Mouse (Mus musculus) CH12.LX (cell line): ENCODE measurements around the gene Prnp. TPM values are rescaled to one million over a fixed set of nuclear protein-coding genes. Genes with fewer than 3 reads are reported as not detected.

Experiments
- DNase-seq: peaks from one replicate; pipeline ENCODE4 v3.0.0-alpha.2; 2013; ENCODE audit errors: extremely low read depth
- H3K27ac ChIP-seq: 2 replicates; pipeline ENCODE4 v1.5.1; 2012; ENCODE audit warnings: low read depth, mild to moderate bottlenecking, control low read depth, moderate library complexity; ENCODE audit not compliant: insufficient read depth
- H3K27me3 ChIP-seq: replicated peaks from 2 replicates; pipeline ENCODE3; 2012; ENCODE audit warnings: inconsistent platforms
- H3K36me3 ChIP-seq, 2 experiments: replicated peaks in 1 of 2; 2 replicates each; pipeline versions ENCODE3 to v1.6.1; 2012; ENCODE audit warnings: inconsistent platforms in 1 of 2, low read length in 1 of 2, mild to moderate bottlenecking in 1 of 2, mixed read lengths in 1 of 2, moderate library complexity in 1 of 2; ENCODE audit not compliant: control insufficient read depth in 1 of 2, insufficient read depth in 1 of 2
- H3K4me1 ChIP-seq, 2 experiments: 2 replicates each; pipeline ENCODE4 v1.6.1; 2012; ENCODE audit warnings: inconsistent platforms in 1 of 2, moderate library complexity in 1 of 2; ENCODE audit not compliant: insufficient read depth in 2 of 2, control insufficient read depth in 1 of 2
- H3K4me2 ChIP-seq: 2 replicates; pipeline ENCODE4 v1.6.1; 2012; ENCODE audit warnings: low read depth, mild to moderate bottlenecking, control low read depth; ENCODE audit not compliant: poor library complexity, insufficient read depth, severe bottlenecking
- H3K4me3 ChIP-seq, 3 experiments: fragments of 150-350 bp in 1 of 3; sonication (generic) in 1 of 3; replicated peaks in 1 of 3; 2 replicates each; pipeline versions ENCODE3 to v1.5.1; 2011 to 2012; ENCODE audit warnings: low read depth in 2 of 3, low read length in 2 of 3, mild to moderate bottlenecking in 2 of 3, moderate library complexity in 2 of 3, control low read depth in 1 of 3, improper control_type of control experiment in 1 of 3, inconsistent platforms in 1 of 3, mixed read lengths in 1 of 3; ENCODE audit not compliant: poor library complexity in 1 of 3
- H3K79me2 ChIP-seq: replicated peaks from 2 replicates; pipeline ENCODE4 v1.6.1; 2012; ENCODE audit warnings: mild to moderate bottlenecking, moderate library complexity; ENCODE audit not compliant: control insufficient read depth, poor library complexity, insufficient read depth, severe bottlenecking; ENCODE audit errors: extremely low read depth
- H3K9ac ChIP-seq: 2 replicates; pipeline ENCODE4 v1.6.1; 2012; ENCODE audit warnings: low read depth, mild to moderate bottlenecking, control low read depth, moderate library complexity; ENCODE audit not compliant: insufficient read depth
- H3K9me3 ChIP-seq: replicated peaks from 2 replicates; pipeline ENCODE3; 2012; ENCODE audit warnings: low read length, inconsistent platforms, mixed read lengths
- BHLHE40 ChIP-seq: IDR thresholded peaks from 2 replicates; pipeline ENCODE4 v1.6.1; 2011; ENCODE audit warnings: mild to moderate bottlenecking, low read depth, low read length, improper control_type of control experiment
- CHD1 ChIP-seq: IDR thresholded peaks from 2 replicates; pipeline ENCODE4 v1.6.1; 2012; ENCODE audit warnings: low read depth, low read length, improper control_type of control experiment, inconsistent platforms
- CHD2 ChIP-seq: IDR thresholded peaks from 2 replicates; pipeline ENCODE4 v1.6.1; 2011; ENCODE audit warnings: low read length, improper control_type of control experiment
- CTCF ChIP-seq, 2 experiments: IDR thresholded peaks in 1 of 2; conservative IDR thresholded peaks in 1 of 2; 2 replicates each; pipeline ENCODE4 v1.5.1; 2011 to 2012; ENCODE audit warnings: low read depth in 2 of 2, low read length in 2 of 2, improper control_type of control experiment in 1 of 2, inconsistent platforms in 1 of 2, mild to moderate bottlenecking in 1 of 2, moderate library complexity in 1 of 2
- GABPA ChIP-seq: IDR thresholded peaks from 2 replicates; pipeline ENCODE4 v1.6.1; 2012; ENCODE audit warnings: low read depth, low read length, improper control_type of control experiment, inconsistent platforms; ENCODE audit not compliant: insufficient replicate concordance
- JUN ChIP-seq: IDR thresholded peaks from 2 replicates; pipeline ENCODE4 v1.6.1; 2011; ENCODE audit warnings: low read depth, mild to moderate bottlenecking, low read length, improper control_type of control experiment, moderate library complexity; ENCODE audit not compliant: insufficient read depth
- KAT2A ChIP-seq: IDR thresholded peaks from 2 replicates; pipeline ENCODE4 v1.6.1; 2012; ENCODE audit warnings: low read length, improper control_type of control experiment, inconsistent platforms; ENCODE audit not compliant: insufficient replicate concordance
- MAX ChIP-seq: IDR thresholded peaks from 2 replicates; pipeline ENCODE4 v1.6.1; 2011; ENCODE audit warnings: low read length, improper control_type of control experiment
- MAZ ChIP-seq: IDR thresholded peaks from 2 replicates; pipeline ENCODE4 v1.6.1; 2012; ENCODE audit warnings: low read depth, mild to moderate bottlenecking, inconsistent platforms, low read length, improper control_type of control experiment, moderate library complexity
- MEF2A ChIP-seq: IDR thresholded peaks from 2 replicates; pipeline ENCODE4 v1.6.1; 2014; ENCODE audit warnings: low read depth, mild to moderate bottlenecking, inconsistent platforms, low read length, improper control_type of control experiment, borderline replicate concordance
- MXI1 ChIP-seq: IDR thresholded peaks from 2 replicates; pipeline ENCODE4 v1.6.1; 2011; ENCODE audit warnings: mild to moderate bottlenecking, low read depth, low read length, improper control_type of control experiment
- NRF1 ChIP-seq: IDR thresholded peaks from 2 replicates; pipeline ENCODE4 v1.6.1; 2014; ENCODE audit warnings: low read depth, mild to moderate bottlenecking, inconsistent platforms, low read length, improper control_type of control experiment, moderate library complexity
- POLR2AphosphoS2 ChIP-seq: IDR thresholded peaks from 2 replicates; pipeline ENCODE4 v1.6.1; 2011; ENCODE audit warnings: low read depth, low read length, improper control_type of control experiment
- RAD21 ChIP-seq: IDR thresholded peaks from 2 replicates; pipeline ENCODE4 v1.6.1; 2011; ENCODE audit warnings: low read depth, mild to moderate bottlenecking, low read length, improper control_type of control experiment, moderate library complexity
- RCOR1 ChIP-seq: conservative IDR thresholded peaks from 2 replicates; pipeline ENCODE4 v1.6.1; 2012; ENCODE audit warnings: low read depth, mild to moderate bottlenecking, inconsistent platforms, low read length, improper control_type of control experiment
- TBP ChIP-seq: conservative IDR thresholded peaks from 2 replicates; pipeline ENCODE4 v1.6.1; 2011; ENCODE audit warnings: low read depth, low read length, improper control_type of control experiment
- TCF12 ChIP-seq: IDR thresholded peaks from 2 replicates; pipeline ENCODE4 v1.6.1; 2014; ENCODE audit warnings: low read depth, mild to moderate bottlenecking, inconsistent platforms, low read length, improper control_type of control experiment
- USF1 ChIP-seq: IDR thresholded peaks from 2 replicates; pipeline ENCODE4 v1.6.1; 2014; ENCODE audit warnings: low read depth, mild to moderate bottlenecking, inconsistent platforms, low read length, improper control_type of control experiment
- USF2 ChIP-seq: conservative IDR thresholded peaks from 2 replicates; pipeline ENCODE4 v1.6.1; 2011; ENCODE audit warnings: low read depth, low read length, improper control_type of control experiment
- ZC3H11A ChIP-seq: IDR thresholded peaks from 2 replicates; pipeline ENCODE4 v1.6.1; 2012; ENCODE audit warnings: low read depth, mild to moderate bottlenecking, inconsistent platforms, low read length, improper control_type of control experiment
- ZMIZ1 ChIP-seq: IDR thresholded peaks from 2 replicates; pipeline ENCODE4 v1.6.1; 2012; ENCODE audit warnings: low read depth, mild to moderate bottlenecking, inconsistent platforms, low read length, improper control_type of control experiment
- dilution Hi-C: fragments of 300-500 bp; cut with MboI; formaldehyde crosslinking; loops from 2 replicates; pipeline ENCODE4 v1.14.3; 2020; ENCODE audit warnings: low sequenced_read_pairs; ENCODE audit not compliant: extremely low pct_unique_long_range_greater_than_20kb, extremely low pct_ligation_motif_present
- in situ Hi-C: fragments of 300-500 bp; cut with MboI; formaldehyde crosslinking; loops from 3 replicates; pipeline ENCODE4 v1.14.3; 2019; ENCODE audit warnings: low sequenced_read_pairs, low pct_ligation_motif_present, low pct_unique_long_range_greater_than_20kb, mixed read lengths
- polyA plus RNA-seq: library from polyadenylated mRNA; unstranded; fragments of >175 nt; gene quantifications from 2 replicates; pipeline ENCODE4 v1.2.1, GENCODE M21; 2012; ENCODE audit warnings: low read depth; ENCODE audit not compliant: insufficient read length
- total RNA-seq, 2 experiments: library from RNA; depleted of rRNA; stranded (reverse); fragments of 300-350 nt in 1 of 2; fragments of >200 nt in 1 of 2; gene quantifications; 2 replicates each; pipeline ENCODE4 v1.2.3; 2012 to 2014

The Prnp gene
- total and polyA plus RNA-seq, 3 experiments = 4.5 to 6.4 (median 5.7) TPM

DNA sequence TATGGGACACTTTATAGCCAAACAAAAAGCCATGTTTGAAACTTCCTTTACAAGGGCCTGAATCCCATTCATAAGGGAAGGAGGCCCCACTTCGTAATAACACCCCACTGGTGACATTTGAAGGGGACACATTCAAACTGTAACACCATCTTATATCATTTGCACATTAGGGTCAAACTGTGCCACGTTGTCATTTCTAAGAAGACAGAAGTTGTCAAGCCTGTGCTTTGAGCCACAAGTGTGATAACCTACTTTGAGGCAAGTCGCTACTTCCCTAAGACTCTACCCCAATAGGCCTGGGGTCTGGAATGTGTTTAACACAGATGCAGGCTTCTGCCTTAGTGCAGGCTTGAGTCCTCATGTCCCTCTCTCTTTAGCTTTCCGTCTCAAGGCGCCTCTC lies 2.4 kb upstream of the Prnp start:
- Histone ChIP-seq H3K27ac (no peak overlapping the region), H3K27me3 (peaks cover 6% of the 10 kb centered on the region), H3K36me3 (no peaks in the 10 kb centered on the region), H3K4me2 (no peak overlapping the region), H3K79me2 (no peaks in the 10 kb centered on the region), H3K9me3 (no peaks in the 10 kb centered on the region), H3K4me1 (peaks cover 4 to 31% of the 10 kb centered on the region in 2 experiments), H3K4me3 (no peak overlapping the region), H3K9ac (no peak overlapping the region)
- in situ Hi-C loops = no loop called here
- no peak for DNase-seq
- dilution Hi-C loops = no loop called here
- TF ChIP-seq RCOR1 (no peak), USF2 (no peak), MAZ (no peak), JUN (no peak), TBP (no peak), GABPA (no peak), CTCF (conservative IDR thresholded peaks at IDR 0.05 in 1 of 2, IDR thresholded peaks at IDR 0.05 in 1 of 2; ENCODE audit: low read depth in 2 of 2, low read length in 2 of 2) (no peak), ZC3H11A (no peak), CHD2 (no peak), CHD1 (no peak), KAT2A (no peak), NRF1 (no peak), TCF12 (no peak), MEF2A (no peak), RAD21 (no peak), MAX (no peak), POLR2AphosphoS2 (no peak)

DNA sequence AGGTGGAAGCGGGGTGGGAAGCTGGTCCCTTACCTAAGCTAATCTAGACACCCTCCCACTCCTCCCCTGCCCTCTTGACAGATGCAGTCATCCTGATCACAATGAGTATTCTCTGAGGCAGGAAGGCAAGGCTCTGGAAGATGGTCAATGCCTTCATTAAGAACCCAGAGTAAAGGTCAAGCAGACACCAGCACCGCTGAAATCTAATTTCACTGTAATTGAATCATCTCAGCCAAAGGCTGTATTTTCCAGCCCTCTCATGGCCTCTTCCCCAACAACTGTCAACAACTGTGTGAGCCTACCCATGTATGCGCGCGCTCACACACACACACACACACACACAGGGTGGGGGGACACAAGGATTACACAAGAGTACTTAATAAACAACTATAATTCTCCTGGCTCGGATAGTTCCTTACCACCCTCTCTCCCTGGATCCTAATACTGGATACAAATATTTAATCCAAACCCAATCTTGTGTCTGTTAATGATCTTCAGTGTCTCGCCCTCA lies 1.3 kb upstream of the Prnp start:
- dilution Hi-C loops = no loop called here
- Histone ChIP-seq H3K4me3 (no peak overlapping the region), H3K79me2 (no peaks in the 10 kb centered on the region), H3K27me3 (peaks cover 6% of the 10 kb centered on the region), H3K4me2 (no peak overlapping the region), H3K9ac (no peak overlapping the region), H3K4me1 (peaks cover 0 to 24% of the 10 kb centered on the region in 2 experiments; a peak in 3 of 4 replicates), H3K9me3 (no peaks in the 10 kb centered on the region), H3K36me3 (no peaks in the 10 kb centered on the region), H3K27ac (no peak overlapping the region)
- in situ Hi-C loops = no loop called here
- DNase-seq = no peak
- TF ChIP-seq TBP (no peak), MXI1 (no peak), JUN (no peak), BHLHE40 (no peak), ZMIZ1 (no peak), NRF1 (no peak), USF1 (no peak), KAT2A (no peak)
